Comparison of ENCODE assay signal across 21 mouse cellular contexts in genomic region chr8:31008309-31008708, GRCm38 (mm10).
DNase-seq lines count a peak whose midpoint lies in the region; ATAC-seq and TF ChIP-seq lines count a peak whose summit lies in the region.
"Had no signal": no experiment of that assay in that cellular context is flagged by ENCODE, and none has a peak within 500 bp of the region (broad histone marks: within the 10 kb centered on the region; RNA-seq: fewer than 3 reads in every experiment).

No protein-coding gene starts in this region.

- H3K4me1 ChIP-seq in midbrain, embryonic 16.5 days (ENCODE audit: control insufficient read depth, insufficient read depth, low read length): no peaks in the 10 kb centered on the region
- no peaks in the 10 kb centered on the region for H3K4me1 ChIP-seq in kidney, adult 2 months (ENCODE audit: control insufficient read depth, insufficient read depth, low read length)
- H3K4me1 ChIP-seq: embryonic facial prominence, embryonic 13.5 days; forebrain, embryonic 12.5 days; heart, embryonic 13.5 days; hindbrain, embryonic 12.5 days had no signal

- no peak overlapping the region for H3K27ac ChIP-seq in layer of hippocampus, adult 2 months
- H3K27ac ChIP-seq in midbrain, embryonic 16.5 days (ENCODE audit: low read length): no peak overlapping the region
- no peak overlapping the region for H3K27ac ChIP-seq in kidney, adult 2 months (ENCODE audit: insufficient read depth, low read depth, low read length)
- H3K27ac ChIP-seq: embryonic facial prominence, embryonic 13.5 days; forebrain, embryonic 12.5 days; gastrocnemius, adult 2 months; heart, embryonic 13.5 days; hindbrain, embryonic 12.5 days had no signal

- H3K36me3 ChIP-seq in midbrain, embryonic 16.5 days (ENCODE audit: control insufficient read depth, insufficient read depth, low read length): no peaks in the 10 kb centered on the region
- H3K36me3 ChIP-seq in kidney, adult 2 months (ENCODE audit: control insufficient read depth, insufficient read depth, low read length): no peaks in the 10 kb centered on the region
- H3K36me3 ChIP-seq: embryonic facial prominence, embryonic 13.5 days; forebrain, embryonic 12.5 days; heart, embryonic 13.5 days; hindbrain, embryonic 12.5 days had no signal

- no peak for ATAC-seq in midbrain, embryonic 16.5 days
- ATAC-seq: forebrain, embryonic 16.5 days; hindbrain, embryonic 16.5 days had no signal

- no peak overlapping the region for H3K4me2 ChIP-seq in midbrain, embryonic 16.5 days (ENCODE audit: low read length)
- H3K4me2 ChIP-seq: embryonic facial prominence, embryonic 13.5 days; forebrain, embryonic 12.5 days; heart, embryonic 13.5 days; hindbrain, embryonic 12.5 days had no signal

- no peaks in the 10 kb centered on the region for H3K27me3 ChIP-seq in midbrain, embryonic 16.5 days (ENCODE audit: control insufficient read depth, insufficient read depth, low read depth, low read length)
- no peaks in the 10 kb centered on the region for H3K27me3 ChIP-seq in kidney, adult 2 months (replicated peaks; ENCODE audit: control insufficient read depth, insufficient read depth, low read length)
- H3K27me3 ChIP-seq: CH12.LX; embryonic facial prominence, embryonic 13.5 days; forebrain, embryonic 12.5 days; heart, embryonic 13.5 days; hindbrain, embryonic 12.5 days had no signal

- DNase-seq in layer of hippocampus, adult 2 months (ENCODE audit: low spot score in 2 of 2): peak; percentile 30 to 34
- DNase-seq in layer of hippocampus, postnatal 10 days (ENCODE audit: low spot score in 2 of 2): no peak
- peak; percentile 65 for DNase-seq in right cerebral cortex, adult 18-20 months
- DNase-seq in right cerebral cortex, postnatal 14 days: no peak
- peak; percentile 84 for DNase-seq in brain, adult 2 months (ENCODE audit: low read depth, low spot score)
- no peak for DNase-seq in kidney, adult 2 months
- DNase-seq: adrenal gland, postnatal 10 days; cerebellum, adult 11-12 months; cerebellum, adult 9-10 months; cerebellum, postnatal 36 days; gastrocnemius, adult 2 months; gastrocnemius, postnatal 25 days; heart, postnatal 4 days had no signal

- H3K9ac ChIP-seq in midbrain, embryonic 16.5 days (ENCODE audit: low read depth, low read length): no peak overlapping the region
- H3K9ac ChIP-seq: embryonic facial prominence, embryonic 13.5 days; forebrain, embryonic 12.5 days; heart, embryonic 13.5 days; hindbrain, embryonic 12.5 days had no signal

- TF ChIP-seq CTCF in layer of hippocampus, adult 2 months (conservative IDR thresholded peaks at IDR 0.05): no peak
- TF ChIP-seq CTCF in kidney, adult 2 months (conservative IDR thresholded peaks at IDR 0.05; ENCODE audit: insufficient read depth, insufficient read length, low read depth, low read length): no peak

- WGBS in midbrain, embryonic 16.5 days: 56% methylated on average over 8 of the region's 8 CpGs
- 71% methylated on average over 8 of the region's 8 CpGs for WGBS in kidney, adult 2 months

- no peak overlapping the region for H3K4me3 ChIP-seq in layer of hippocampus, adult 2 months
- H3K4me3 ChIP-seq in midbrain, embryonic 16.5 days (ENCODE audit: low read depth, low read length): no peak overlapping the region
- H3K4me3 ChIP-seq in kidney, adult 2 months (ENCODE audit: insufficient read depth, low read depth, low read length): no peak overlapping the region
- H3K4me3 ChIP-seq: embryonic facial prominence, embryonic 13.5 days; forebrain, embryonic 12.5 days; gastrocnemius, adult 2 months; heart, embryonic 13.5 days; hindbrain, embryonic 12.5 days had no signal

- TF ChIP-seq POLR2A in kidney, adult 2 months (IDR thresholded peaks at IDR 0.05; ENCODE audit: low read depth, low read length): no peak

- H3K9me3 ChIP-seq in midbrain, embryonic 16.5 days (replicated peaks; ENCODE audit: control insufficient read depth, low read length, poor library complexity, severe bottlenecking): no peaks in the 10 kb centered on the region
- H3K9me3 ChIP-seq: forebrain, embryonic 12.5 days; hindbrain, embryonic 12.5 days had no signal

Comparison
In these comparisons a context has a peak if more than half of its experiments do, and no peak if none do; other contexts are left out.
1. DNase-seq: peak in layer of hippocampus, adult 2 months (2 of 2), right cerebral cortex, adult 18-20 months (single experiment) and brain, adult 2 months (single experiment); none in layer of hippocampus, postnatal 10 days (0 of 2), right cerebral cortex, postnatal 14 days (single experiment) and kidney, adult 2 months (single experiment).